Mouse (Mus musculus) limb, embryonic 14.5 days (tissue): ENCODE results near the gene Mfn1. TPM values are rescaled to one million over a fixed set of nuclear protein-coding genes. Genes with fewer than 3 reads are reported as not detected.

Source experiments
- ATAC-seq: fragments of 200-750 bp; cut with Nextera tagmentation; 2 replicates; pipeline ENCODE4 v1.8.0; 2017; ENCODE audit warnings: low read depth, moderate number of reproducible peaks, moderate TSS enrichment; ENCODE audit not compliant: low FRiP score
- DNase-seq: peaks from one replicate; pipeline ENCODE4 v3.0.0-alpha.2; 2015; ENCODE audit warnings: low spot score
- H3K27ac ChIP-seq: fragments of 300-500 bp; sonication (generic); replicated peaks from 2 replicates; pipeline ENCODE4 v1.5.1; 2014; ENCODE audit warnings: low read depth, mild to moderate bottlenecking, low read length, moderate library complexity, mixed read lengths
- H3K27me3 ChIP-seq: fragments of 300-500 bp; sonication (generic); 2 replicates; pipeline ENCODE4 v1.6.1; 2014; ENCODE audit warnings: low read length, mixed read lengths; ENCODE audit not compliant: control insufficient read depth, insufficient read depth
- H3K36me3 ChIP-seq: fragments of 300-500 bp; sonication (generic); 2 replicates; pipeline ENCODE4 v1.6.1; 2014; ENCODE audit warnings: mild to moderate bottlenecking, low read length, moderate library complexity, mixed read lengths; ENCODE audit not compliant: control insufficient read depth, insufficient read depth
- H3K4me1 ChIP-seq: fragments of 300-500 bp; sonication (generic); 2 replicates; pipeline ENCODE4 v1.6.1; 2014; ENCODE audit warnings: antibody characterized with exemption, low read length, mixed read lengths; ENCODE audit not compliant: control insufficient read depth, insufficient read depth
- H3K4me2 ChIP-seq: fragments of 300-500 bp; sonication (generic); replicated peaks from 2 replicates; pipeline ENCODE4 v1.6.1; 2014; ENCODE audit warnings: low read depth, mild to moderate bottlenecking, low read length, moderate library complexity; ENCODE audit not compliant: severe bottlenecking
- H3K4me3 ChIP-seq: fragments of 300-500 bp; sonication (generic); replicated peaks from 2 replicates; pipeline ENCODE4 v1.5.1; 2014; ENCODE audit warnings: low read length
- H3K9ac ChIP-seq: fragments of 300-500 bp; sonication (generic); 2 replicates; pipeline ENCODE4 v1.6.1; 2014; ENCODE audit warnings: mild to moderate bottlenecking, low read depth, low read length, moderate library complexity; ENCODE audit not compliant: severe bottlenecking
- H3K9me3 ChIP-seq: fragments of 300-500 bp; sonication (generic); 2 replicates; pipeline ENCODE4 v1.6.1; 2016; ENCODE audit warnings: low read length; ENCODE audit not compliant: control insufficient read depth
- POLR2A ChIP-seq: fragments of 200-500 bp; IDR thresholded peaks from 2 replicates; pipeline ENCODE4 v1.8.0; 2012; ENCODE audit warnings: inconsistent platforms, mild to moderate bottlenecking, moderate library complexity, borderline replicate concordance; ENCODE audit not compliant: insufficient read depth, insufficient read length; ENCODE audit errors: extremely low read depth
- WGBS: fragments of 180-500 bp; shearing (Covaris S2); extraction: QIAGEN DNeasy Blood & Tissue Kit; methylation state at CpG from one replicate; pipeline ENCODE4 v1.1.7; 2014; 5-methylcytosine and 5-hydroxymethylcytosine counted together
- polyA plus RNA-seq, 2 experiments: library from polyadenylated mRNA; depleted of rRNA in 1 of 2; stranded (reverse) in 1 of 2; unstranded in 1 of 2; fragments of >200 nt; fragmentation: Nextera tagmentation in 1 of 2; extraction: Ambion mirVana in 1 of 2; gene quantifications; 2 replicates each; pipeline versions ENCODE4 v1.2.1 to v1.2.3; 2012 to 2014

Gene Mfn1
- polyA plus RNA-seq, 2 experiments: 22.9 to 31.5 TPM

GRCm38 (mm10) chr3:32573881-32574280 lies 44.6 kb downstream of the Mfn1 start:
- ATAC-seq (no peak), DNase-seq (no peak)
- no peak overlapping the region for H3K27ac ChIP-seq
- no peak for TF ChIP-seq POLR2A
- no peaks in the 10 kb centered on the region for H3K27me3 ChIP-seq
- H3K4me1 ChIP-seq: no peaks in the 10 kb centered on the region
- no peak overlapping the region for H3K4me3 ChIP-seq
- H3K9ac ChIP-seq: no peak overlapping the region
- H3K9me3 ChIP-seq: no peaks in the 10 kb centered on the region
- no peak overlapping the region for H3K4me2 ChIP-seq
- WGBS: 68% methylated on average over 9 of the region's 9 CpGs
- peaks cover 78% of the 10 kb centered on the region for H3K36me3 ChIP-seq

GRCm38 (mm10) chr3:32575151-32575550 lies 45.9 kb downstream of the Mfn1 start:
- Histone ChIP-seq H3K9ac (no peak overlapping the region), H3K27ac (no peak overlapping the region), H3K36me3 (peaks cover 66% of the 10 kb centered on the region), H3K27me3 (no peaks in the 10 kb centered on the region), H3K4me1 (no peaks in the 10 kb centered on the region), H3K4me2 (no peak overlapping the region), H3K4me3 (no peak overlapping the region), H3K9me3 (no peaks in the 10 kb centered on the region)
- TF ChIP-seq POLR2A: no peak
- DNase-seq (no peak), ATAC-seq (no peak)
- WGBS: 98% methylated on average over 3 of the region's 3 CpGs

GRCm38 (mm10) chr3:32578772-32579171 lies 49.5 kb downstream of the Mfn1 start:
- H3K27me3 ChIP-seq: no peaks in the 10 kb centered on the region
- 88% methylated on average over 5 of the region's 5 CpGs for WGBS
- no peaks in the 10 kb centered on the region for H3K9me3 ChIP-seq
- H3K4me2 ChIP-seq: no peak overlapping the region
- DNase-seq: no peak
- no peak for TF ChIP-seq POLR2A
- no peak overlapping the region for H3K9ac ChIP-seq
- no peak for ATAC-seq
- H3K36me3 ChIP-seq: peaks cover 69% of the 10 kb centered on the region
- H3K4me1 ChIP-seq: no peaks in the 10 kb centered on the region
- H3K4me3 ChIP-seq: no peak overlapping the region
- H3K27ac ChIP-seq: no peak overlapping the region

GRCm38 (mm10) chr3:32580738-32581137 lies 51.5 kb downstream of the Mfn1 start:
- H3K9ac ChIP-seq: no peak overlapping the region
- no peak for TF ChIP-seq POLR2A
- ATAC-seq: no peak
- no peak overlapping the region for H3K4me2 ChIP-seq
- no peak overlapping the region for H3K27ac ChIP-seq
- peaks cover 65% of the 10 kb centered on the region for H3K36me3 ChIP-seq
- 55% methylated on average over 3 of the region's 3 CpGs for WGBS
- no peak for DNase-seq
- no peaks in the 10 kb centered on the region for H3K27me3 ChIP-seq
- H3K4me3 ChIP-seq: no peak overlapping the region
- no peaks in the 10 kb centered on the region for H3K9me3 ChIP-seq
- H3K4me1 ChIP-seq: no peaks in the 10 kb centered on the region

GRCm38 (mm10) chr3:32581911-32582310 lies 52.6 kb downstream of the Mfn1 start:
- no peak overlapping the region for H3K4me2 ChIP-seq
- H3K4me3 ChIP-seq: no peak overlapping the region
- DNase-seq: no peak
- no peaks in the 10 kb centered on the region for H3K27me3 ChIP-seq
- WGBS: 95% methylated on average over 3 of the region's 3 CpGs
- peaks cover 68% of the 10 kb centered on the region for H3K36me3 ChIP-seq
- no peak for TF ChIP-seq POLR2A
- H3K27ac ChIP-seq: no peak overlapping the region
- ATAC-seq: no peak
- no peak overlapping the region for H3K9ac ChIP-seq
- no peaks in the 10 kb centered on the region for H3K4me1 ChIP-seq
- no peaks in the 10 kb centered on the region for H3K9me3 ChIP-seq

- H3K36me3 ChIP-seq: peaks cover 66% of the 10 kb centered on the region
- H3K9me3 ChIP-seq: no peaks in the 10 kb centered on the region
- no peak overlapping the region for H3K27ac ChIP-seq
- no peak overlapping the region for H3K4me2 ChIP-seq
- WGBS: 86% methylated on average over 4 of the region's 4 CpGs
- no peaks in the 10 kb centered on the region for H3K27me3 ChIP-seq
- DNase-seq: peak; percentile 11
- H3K4me1 ChIP-seq: no peaks in the 10 kb centered on the region
- no peak overlapping the region for H3K4me3 ChIP-seq
- no peak for TF ChIP-seq POLR2A
- H3K9ac ChIP-seq: no peak overlapping the region
- no peak for ATAC-seq
These were observed 54.2 kb downstream of the Mfn1 start for GRCm38 (mm10) chr3:32583489-32583888.
